Mouse (Mus musculus): ENCODE results near the gene Slc22a23.

Gene Slc22a23

GRCm38 (mm10) chr13:34343719-34344375, 1.1 kb downstream of the Slc22a23 start:
- peak; percentile 33 for DNase-seq

GRCm38 (mm10) chr13:34342286-34342890, 2.6 kb downstream of the Slc22a23 start:
- DNase-seq, result no peak

- DNase-seq, result no peak
These were observed 8.1 kb downstream of the Slc22a23 start for GRCm38 (mm10) chr13:34336895-34337294.

GRCm38 (mm10) chr13:34334847-34335246, 10.1 kb downstream of the Slc22a23 start:
- DNase-seq, result no peak

- no peak for DNase-seq
These were observed 12.2 kb downstream of the Slc22a23 start for GRCm38 (mm10) chr13:34332762-34333161.

GRCm38 (mm10) chr13:34331399-34332186, 13.4 kb downstream of the Slc22a23 start:
- no peak for DNase-seq

GRCm38 (mm10) chr13:34329589-34329988, 15.4 kb downstream of the Slc22a23 start:
- no peak for DNase-seq

GRCm38 (mm10) chr13:34326992-34327391, 18.0 kb downstream of the Slc22a23 start:
- DNase-seq, result no peak

- no peak for DNase-seq
These were observed 21.6 kb downstream of the Slc22a23 start for GRCm38 (mm10) chr13:34323361-34323760.

GRCm38 (mm10) chr13:34320482-34320881, 24.5 kb downstream of the Slc22a23 start:
- DNase-seq, result no peak

- no peak for DNase-seq
These were observed 27.9 kb downstream of the Slc22a23 start for GRCm38 (mm10) chr13:34317051-34317450.

- no peak for DNase-seq
These were observed 28.5 kb downstream of the Slc22a23 start for GRCm38 (mm10) chr13:34316511-34316910.

GRCm38 (mm10) chr13:34313033-34313491, 31.9 kb downstream of the Slc22a23 start:
- DNase-seq, result no peak

GRCm38 (mm10) chr13:34312346-34313002, 32.5 kb downstream of the Slc22a23 start:
- no peak for DNase-seq

GRCm38 (mm10) chr13:34311593-34311992, 33.4 kb downstream of the Slc22a23 start:
- no peak for DNase-seq

- no peak for DNase-seq
These were observed 36.4 kb downstream of the Slc22a23 start for GRCm38 (mm10) chr13:34308604-34308927.

- no peak for DNase-seq
These were observed 37.0 kb downstream of the Slc22a23 start for GRCm38 (mm10) chr13:34307696-34308603.

- DNase-seq, result no peak
These were observed 38.9 kb downstream of the Slc22a23 start for GRCm38 (mm10) chr13:34305964-34306671.

GRCm38 (mm10) chr13:34304896-34305295, 40.1 kb downstream of the Slc22a23 start:
- no peak for DNase-seq

- DNase-seq, result no peak
These were observed 41.5 kb downstream of the Slc22a23 start for GRCm38 (mm10) chr13:34303386-34304016.

- no peak for DNase-seq
These were observed 43.4 kb downstream of the Slc22a23 start for GRCm38 (mm10) chr13:34301585-34301984.

All from cerebellum, adult 11 months (tissue).